Mouse (Mus musculus) forebrain, embryonic 15.5 days (tissue): ENCODE data around the gene Fn3k. TPM values are rescaled to one million over a fixed set of nuclear protein-coding genes. Genes with fewer than 3 reads are reported as not detected.

Experiments
- ATAC-seq: fragments of 200-750 bp; cut with Nextera tagmentation; replicated peaks from 2 replicates; pipeline ENCODE4 v1.8.0; 2017; ENCODE audit warnings: mild to moderate bottlenecking, moderate TSS enrichment, moderate library complexity
- H3K27ac ChIP-seq: fragments of 300-500 bp; sonication (generic); replicated peaks from 2 replicates; pipeline ENCODE4 v1.5.1; 2015; ENCODE audit warnings: mild to moderate bottlenecking, inconsistent platforms
- H3K27me3 ChIP-seq: fragments of 300-500 bp; sonication (generic); 2 replicates; pipeline ENCODE4 v1.6.1; 2015; ENCODE audit warnings: inconsistent platforms
- H3K36me3 ChIP-seq: fragments of 300-500 bp; sonication (generic); 2 replicates; pipeline ENCODE4 v1.6.1; 2015; ENCODE audit warnings: mild to moderate bottlenecking, inconsistent platforms
- H3K4me1 ChIP-seq: fragments of 300-500 bp; sonication (generic); 2 replicates; pipeline ENCODE4 v1.6.1; 2015; ENCODE audit warnings: inconsistent platforms
- H3K4me2 ChIP-seq: fragments of 300-500 bp; sonication (generic); replicated peaks from 2 replicates; pipeline ENCODE4 v1.6.1; 2015; ENCODE audit warnings: mild to moderate bottlenecking, inconsistent platforms
- H3K4me3 ChIP-seq: fragments of 300-500 bp; sonication (generic); 2 replicates; pipeline ENCODE4 v1.5.1; 2015; ENCODE audit warnings: mild to moderate bottlenecking, inconsistent platforms
- H3K9ac ChIP-seq: fragments of 300-500 bp; sonication (generic); replicated peaks from 2 replicates; pipeline ENCODE4 v1.6.1; 2015; ENCODE audit warnings: mild to moderate bottlenecking, inconsistent platforms
- H3K9me3 ChIP-seq: fragments of 300-500 bp; sonication (generic); 2 replicates; pipeline ENCODE4 v1.6.1; 2016; ENCODE audit warnings: inconsistent platforms
- WGBS: fragments of 180-500 bp; shearing (Covaris S2); methylation state at CpG from one replicate; pipeline ENCODE4 v1.1.7; 2015; ENCODE audit warnings: mixed read lengths; 5-methylcytosine and 5-hydroxymethylcytosine counted together
- polyA plus RNA-seq: library from polyadenylated mRNA; unstranded; fragments of >200 nt; fragmentation: Nextera tagmentation; extraction: Ambion mirVana; gene quantifications from 2 replicates; pipeline ENCODE4 v1.2.1, GENCODE M21; 2015

The Fn3k gene
- polyA plus RNA-seq = 3.0 and 4.1 TPM in 2 replicates

GRCm38 (mm10) chr11:121434156-121435155 lies at the start of gene Fn3k:
TSS of gene Fn3k (plus strand) at chr11:121434913.
- 7% methylated on average over 30 of the region's 30 CpGs for WGBS

DNA sequence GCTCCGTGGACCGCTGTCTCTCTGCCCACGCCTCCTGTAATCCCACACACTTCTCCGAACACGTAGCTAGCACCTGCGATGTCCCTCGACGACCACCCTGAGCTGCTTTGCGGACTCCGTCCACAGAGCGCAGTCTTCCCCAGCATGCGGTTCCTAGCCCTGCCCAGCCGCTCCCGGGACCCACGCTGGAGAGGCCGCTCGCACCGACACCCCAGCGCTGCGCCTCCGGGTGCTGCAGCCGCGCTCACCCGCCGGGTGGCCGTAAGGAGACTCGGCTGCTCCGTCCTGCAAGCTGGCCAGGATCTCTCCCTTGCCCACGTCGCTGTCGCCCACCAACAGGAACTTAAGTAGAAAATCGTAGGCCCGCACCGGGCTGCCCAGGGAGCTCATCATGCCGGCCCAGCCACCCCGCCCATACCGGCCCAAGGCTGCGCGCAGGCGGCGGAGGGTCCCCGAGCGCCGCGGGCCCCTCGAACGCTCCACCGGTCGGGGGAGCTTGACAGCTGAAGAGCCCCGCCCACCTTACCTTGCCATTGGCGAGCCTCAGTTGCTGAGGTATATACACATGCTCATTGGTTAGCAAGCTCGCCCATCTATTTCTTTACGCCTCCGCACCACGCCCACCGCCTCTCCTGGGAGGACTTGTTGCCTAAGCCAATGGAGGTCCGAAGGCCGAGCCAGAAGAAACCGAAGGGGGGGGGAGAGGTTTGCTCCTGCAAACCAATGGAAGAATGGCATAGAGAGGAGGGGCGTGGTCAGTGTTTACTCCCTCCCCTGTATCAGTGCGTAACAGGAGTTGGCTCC lies 46.8 kb upstream of the Fn3k start, which contains the start of gene Rab40b:
TSS of gene Rab40b (minus strand) at position 502 of the 804 bp plus-strand sequence.
- H3K4me2 ChIP-seq = peak within 1 kb of the TSS; percentile 93
- WGBS = under 1% methylated on average over 61 of the region's 61 CpGs
- H3K27ac ChIP-seq = peak within 1 kb of the TSS; percentile 35

More at GRCm38 (mm10) chr11:121434156-121435155, at the start of gene Fn3k:
- peak within 1 kb of the TSS; percentile 58 for H3K27ac ChIP-seq
- no peaks in the 10 kb centered on the region for H3K27me3 ChIP-seq
- peak within 1 kb of the TSS; percentile 76 for H3K4me2 ChIP-seq
- H3K9me3 ChIP-seq = no peaks in the 10 kb centered on the region
- H3K9ac ChIP-seq = peak within 1 kb of the TSS; percentile 57
- H3K4me1 ChIP-seq = peaks cover 21% of the 10 kb centered on the region
- ATAC-seq = peak; percentile 99
- peaks cover 3% of the 10 kb centered on the region; the same call in 1 of the 2 replicates for H3K36me3 ChIP-seq
- peak within 1 kb of the TSS; percentile 48 for H3K4me3 ChIP-seq

GRCm38 (mm10) chr11:121388554-121388945 lies 46.2 kb upstream of the Fn3k start:
- H3K27ac ChIP-seq = 0 out of 2 replicates have a peak overlapping the region, but pooled peaks have one; percentile 33
- WGBS = 11% methylated on average over 6 of the region's 6 CpGs
- H3K4me3 ChIP-seq = peak overlapping the region; percentile 72
- H3K4me2 ChIP-seq = peak overlapping the region; percentile 93
- peaks cover 13% of the 10 kb centered on the region for H3K4me1 ChIP-seq
- H3K27me3 ChIP-seq = no peaks in the 10 kb centered on the region
- ATAC-seq = no peak; the same call in 1 of the 2 replicates
- no peaks in the 10 kb centered on the region for H3K36me3 ChIP-seq
- no peaks in the 10 kb centered on the region for H3K9me3 ChIP-seq
- no peak overlapping the region for H3K9ac ChIP-seq

More for the DNA sequence above, 46.8 kb upstream of the Fn3k start, which contains the start of gene Rab40b:
- Histone ChIP-seq H3K27me3 (no peaks in the 10 kb centered on the region), H3K9me3 (no peaks in the 10 kb centered on the region), H3K9ac (peak within 1 kb of the TSS; percentile 64), H3K36me3 (no peaks in the 10 kb centered on the region), H3K4me3 (peak within 1 kb of the TSS; percentile 72), H3K4me1 (peaks cover 13% of the 10 kb centered on the region)
- ATAC-seq = peak; percentile 99

DNA sequence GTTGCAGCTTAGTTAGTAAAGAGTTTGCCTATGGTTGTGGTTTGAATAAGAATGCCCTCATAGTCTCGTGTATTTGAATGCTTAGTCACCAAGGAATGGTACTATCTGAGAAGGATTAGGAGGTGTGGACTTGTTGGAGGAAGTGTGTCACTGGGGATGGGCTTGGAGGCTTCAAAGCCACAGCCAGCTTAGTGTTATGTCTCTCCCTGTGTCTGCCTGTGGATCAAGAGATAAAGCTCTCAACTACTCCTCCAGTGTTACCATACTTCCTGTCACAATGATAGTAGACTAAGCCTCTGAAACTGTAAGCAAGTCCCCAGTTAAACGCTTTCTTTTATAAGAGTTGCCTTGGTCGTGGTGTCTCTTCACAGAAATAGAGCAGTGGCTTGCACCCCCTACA lies 43.9 kb upstream of the Fn3k start:
- Histone ChIP-seq H3K27me3 (no peaks in the 10 kb centered on the region), H3K4me1 (peaks cover 13% of the 10 kb centered on the region), H3K4me2 (no peak overlapping the region), H3K4me3 (no peak overlapping the region), H3K27ac (no peak overlapping the region), H3K9ac (no peak overlapping the region), H3K9me3 (no peaks in the 10 kb centered on the region), H3K36me3 (no peaks in the 10 kb centered on the region)
- 63% methylated on average over 3 of the region's 3 CpGs for WGBS
- no peak for ATAC-seq

DNA sequence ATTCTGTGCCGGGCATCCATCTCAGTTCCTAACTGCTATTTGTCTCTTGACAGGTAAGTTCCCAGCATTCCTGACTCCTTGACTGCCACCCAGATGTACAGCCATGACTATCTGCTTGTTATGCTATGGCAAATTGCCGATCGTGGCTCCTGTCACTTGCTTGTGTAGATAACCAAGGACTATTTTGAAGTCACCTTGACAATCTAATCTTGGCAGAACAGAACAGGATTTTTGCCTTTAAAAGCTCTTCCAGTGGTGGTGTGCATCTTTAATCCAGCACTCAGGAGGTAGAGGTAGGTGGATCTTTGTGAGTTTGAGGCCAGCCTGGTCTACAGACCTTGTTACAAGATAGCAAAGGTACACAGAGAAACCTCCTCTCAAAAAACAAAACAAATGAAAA lies 42.3 kb upstream of the Fn3k start:
- no peaks in the 10 kb centered on the region for H3K27me3 ChIP-seq
- no peak overlapping the region for H3K4me2 ChIP-seq
- no peak overlapping the region for H3K27ac ChIP-seq
- no peak for ATAC-seq
- H3K36me3 ChIP-seq = no peaks in the 10 kb centered on the region
- WGBS = 85% methylated on average over 3 of the region's 3 CpGs
- H3K9me3 ChIP-seq = no peaks in the 10 kb centered on the region
- H3K4me1 ChIP-seq = peaks cover 7% of the 10 kb centered on the region
- H3K4me3 ChIP-seq = no peak overlapping the region
- H3K9ac ChIP-seq = no peak overlapping the region

DNA sequence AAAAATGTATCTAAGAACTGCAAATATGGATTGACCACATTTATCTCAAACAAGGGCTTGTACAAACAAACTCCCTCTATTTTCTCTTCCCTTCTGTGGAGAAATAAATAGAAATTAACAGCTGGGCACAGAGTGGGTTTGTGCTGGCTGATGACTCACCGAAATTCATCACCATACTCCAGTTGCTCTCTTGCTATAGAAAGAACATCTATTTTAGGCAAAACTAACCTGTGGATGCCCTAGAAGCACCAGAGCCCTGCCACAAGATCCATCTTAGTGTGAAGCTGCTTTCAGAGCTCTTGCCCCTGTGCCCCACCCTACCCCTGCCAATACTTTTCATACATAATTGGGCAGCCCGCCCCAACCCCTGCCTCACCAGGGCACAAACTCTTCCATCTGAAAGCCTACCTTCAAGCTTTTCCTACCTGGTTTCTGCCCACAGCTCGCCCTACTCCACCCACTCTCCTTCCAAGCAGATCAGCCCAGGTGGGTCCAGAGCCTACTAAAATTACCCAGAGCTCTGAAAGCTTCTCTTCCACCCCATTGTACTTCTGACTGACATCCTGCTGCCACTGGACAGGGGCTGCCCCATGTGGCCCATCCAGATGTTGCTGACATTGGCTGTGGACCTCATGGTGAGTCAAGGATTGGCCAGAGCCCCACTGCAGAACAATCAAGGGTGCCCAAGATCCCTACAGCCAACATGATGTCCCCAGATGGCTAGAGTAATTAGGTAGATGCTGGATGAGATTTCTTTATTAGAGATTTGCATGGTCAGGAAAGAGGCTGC lies 27.2 kb upstream of the Fn3k start:
- Histone ChIP-seq H3K4me2 (no peak overlapping the region), H3K9me3 (no peaks in the 10 kb centered on the region), H3K36me3 (no peaks in the 10 kb centered on the region), H3K9ac (no peak overlapping the region), H3K4me3 (no peak overlapping the region), H3K27me3 (no peaks in the 10 kb centered on the region), H3K4me1 (no peaks in the 10 kb centered on the region), H3K27ac (no peak overlapping the region)
- 79% methylated on average over 3 of the region's 3 CpGs for WGBS
- no peak for ATAC-seq

DNA sequence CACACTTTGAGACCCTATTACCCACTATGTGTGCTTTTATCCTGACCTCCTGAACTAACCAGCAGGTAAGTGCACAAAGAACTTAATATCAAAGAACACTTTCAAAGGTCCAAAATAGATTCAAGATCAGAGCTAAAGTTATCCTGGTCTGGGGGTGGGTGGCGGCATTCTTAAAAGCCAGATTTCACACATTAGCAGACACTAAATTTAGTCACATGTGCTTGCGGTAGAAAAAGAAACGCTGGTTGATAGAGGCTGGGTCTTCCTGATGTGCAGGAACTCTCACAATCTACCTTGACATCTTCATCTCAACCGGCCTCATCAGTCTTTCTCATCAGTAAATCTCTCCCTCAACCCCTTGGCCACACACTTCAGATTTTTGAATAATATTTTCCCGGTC lies 20.0 kb upstream of the Fn3k start:
- H3K27me3 ChIP-seq = no peaks in the 10 kb centered on the region
- ATAC-seq = no peak
- H3K4me1 ChIP-seq = no peaks in the 10 kb centered on the region
- no peaks in the 10 kb centered on the region for H3K36me3 ChIP-seq
- 93% methylated on average over 5 of the region's 5 CpGs for WGBS
- H3K9ac ChIP-seq = no peak overlapping the region
- no peak overlapping the region for H3K27ac ChIP-seq
- no peaks in the 10 kb centered on the region for H3K9me3 ChIP-seq
- H3K4me2 ChIP-seq = no peak overlapping the region
- no peak overlapping the region for H3K4me3 ChIP-seq

DNA sequence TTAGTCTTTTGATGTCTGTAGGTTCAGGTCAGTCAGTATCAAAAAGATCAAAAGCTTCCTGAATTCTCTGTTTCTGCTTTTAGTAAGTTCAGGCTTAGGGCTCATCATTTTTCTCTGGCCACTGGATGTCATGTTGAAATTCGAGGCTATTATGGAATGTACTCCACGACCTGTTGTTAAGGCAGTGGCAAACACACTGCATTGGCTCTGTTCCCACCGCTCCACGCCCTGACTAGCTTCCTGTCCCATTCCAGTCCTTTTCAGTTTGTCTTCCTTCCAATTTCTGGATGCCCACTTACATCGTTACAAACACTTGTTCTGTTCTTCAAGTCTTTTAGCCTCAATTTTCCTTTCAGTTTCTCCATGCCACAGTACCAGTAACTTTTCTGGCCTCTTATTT lies 19.4 kb upstream of the Fn3k start:
- WGBS = 71% methylated on average over 5 of the region's 5 CpGs
- Histone ChIP-seq H3K27ac (no peak overlapping the region), H3K4me2 (no peak overlapping the region), H3K9me3 (no peaks in the 10 kb centered on the region), H3K4me1 (peaks cover under 1% of the 10 kb centered on the region; the same call in 1 of the 2 replicates), H3K36me3 (no peaks in the 10 kb centered on the region), H3K9ac (no peak overlapping the region), H3K27me3 (no peaks in the 10 kb centered on the region), H3K4me3 (no peak overlapping the region)
- ATAC-seq = no peak

- no peaks in the 10 kb centered on the region for H3K36me3 ChIP-seq
- no peak for ATAC-seq
- no peak overlapping the region for H3K4me3 ChIP-seq
- H3K4me1 ChIP-seq = peaks cover 16% of the 10 kb centered on the region
- no peaks in the 10 kb centered on the region for H3K9me3 ChIP-seq
- H3K9ac ChIP-seq = no peak overlapping the region
- H3K4me2 ChIP-seq = no peak overlapping the region
- H3K27me3 ChIP-seq = no peaks in the 10 kb centered on the region
- 83% methylated on average over 5 of the region's 5 CpGs for WGBS
- no peak overlapping the region for H3K27ac ChIP-seq
Measured at GRCm38 (mm10) chr11:121417971-121418370, 16.7 kb upstream of the Fn3k start.

DNA sequence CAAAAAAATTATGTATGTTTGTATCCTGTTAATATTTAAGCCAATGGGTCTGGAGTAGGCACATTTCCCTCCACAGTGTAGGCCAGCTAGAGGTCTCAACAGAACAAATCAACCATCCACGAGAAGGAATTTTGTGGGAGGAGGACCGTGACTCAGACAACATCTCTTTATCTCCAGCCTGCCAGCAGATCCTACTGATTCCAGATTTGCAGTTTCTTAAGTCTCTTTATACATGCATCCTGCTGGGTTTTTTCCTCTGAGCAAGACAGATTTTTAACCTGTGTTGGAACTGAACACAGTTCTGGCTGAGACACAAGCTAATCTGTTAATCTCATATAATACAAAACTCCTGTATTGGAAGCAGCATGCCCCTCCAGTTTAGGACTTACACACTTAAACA lies 15.8 kb upstream of the Fn3k start:
- H3K27ac ChIP-seq = no peak overlapping the region
- no peaks in the 10 kb centered on the region for H3K27me3 ChIP-seq
- H3K4me2 ChIP-seq = no peak overlapping the region
- H3K36me3 ChIP-seq = no peaks in the 10 kb centered on the region
- H3K9ac ChIP-seq = no peak overlapping the region
- WGBS = 75% methylated on average over 2 of the region's 2 CpGs
- ATAC-seq = no peak
- no peak overlapping the region for H3K4me3 ChIP-seq
- peaks cover 16% of the 10 kb centered on the region for H3K4me1 ChIP-seq
- H3K9me3 ChIP-seq = no peaks in the 10 kb centered on the region

DNA sequence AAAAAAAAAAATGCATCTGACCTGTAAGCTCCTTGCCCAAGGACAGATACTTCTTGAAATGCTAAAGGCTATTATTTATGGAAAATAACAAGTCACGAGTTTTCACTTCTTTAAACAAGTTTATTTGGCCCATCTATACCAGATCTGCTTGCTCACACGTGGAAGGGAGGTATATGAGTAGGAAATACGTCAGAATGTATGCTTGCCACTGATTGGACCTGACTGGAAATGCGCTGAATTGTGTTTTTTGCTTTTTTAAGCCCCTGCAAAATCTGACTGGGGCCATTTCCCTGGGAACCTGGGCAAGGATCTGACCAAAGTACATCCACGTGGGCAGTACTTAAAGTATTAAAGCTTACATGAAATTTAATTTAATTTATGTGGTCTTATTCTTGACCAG lies 14.3 kb upstream of the Fn3k start:
- Histone ChIP-seq H3K4me2 (peak overlapping the region; percentile 90), H3K27ac (no peak overlapping the region), H3K4me3 (peak overlapping the region; percentile 70; the same call in 1 of the 2 replicates), H3K27me3 (no peaks in the 10 kb centered on the region), H3K4me1 (peaks cover 16% of the 10 kb centered on the region), H3K9me3 (no peaks in the 10 kb centered on the region), H3K36me3 (no peaks in the 10 kb centered on the region), H3K9ac (no peak overlapping the region)
- WGBS = 51% methylated on average over 5 of the region's 5 CpGs
- ATAC-seq = no peak
